Comparison of ENCODE assay signal across 15 mouse cellular contexts in genomic region chr6:139587478-139587877, GRCm38 (mm10). TPM values are rescaled to one million over a fixed set of nuclear protein-coding genes. Genes with fewer than 3 reads are reported as not detected.
DNase-seq lines count a peak whose midpoint lies in the region; ATAC-seq lines count a peak whose summit lies in the region.
"Had no signal": no experiment of that assay in that cellular context is flagged by ENCODE, and none has a peak within 500 bp of the region (broad histone marks: within the 10 kb centered on the region; RNA-seq: fewer than 3 reads in every experiment).

No protein-coding gene starts in this region.

- DNase-seq in kidney, adult 18-20 months: peak; percentile 10
- no peak for DNase-seq in kidney, adult 11 months
- DNase-seq in midbrain, embryonic 14.5 days: peak; percentile 55
- no peak for DNase-seq in midbrain, embryonic 11.5 days (ENCODE audit: low spot score, missing footprints)
- DNase-seq in cerebellum, postnatal 25 days: no peak
- DNase-seq: cerebellum, adult 9-11 months; gastrocnemius, postnatal 14 days; thymus, postnatal 14 days had no signal

- H3K27me3 ChIP-seq in erythroblast, embryonic 14.5 days (ENCODE audit: control insufficient read depth): no peaks in the 10 kb centered on the region
- no peaks in the 10 kb centered on the region for H3K27me3 ChIP-seq in midbrain, embryonic 14.5 days (ENCODE audit: control insufficient read depth, insufficient read depth, low read length)
- no peaks in the 10 kb centered on the region for H3K27me3 ChIP-seq in midbrain, embryonic 11.5 days (ENCODE audit: control insufficient read depth, insufficient read depth, low read length)
- no peaks in the 10 kb centered on the region for H3K27me3 ChIP-seq in stomach, embryonic 14.5 days (ENCODE audit: control insufficient read depth, insufficient read depth, low read length)
- H3K27me3 ChIP-seq: hindbrain, embryonic 15.5 days had no signal

- 65% methylated on average over 12 of the region's 12 CpGs for WGBS in midbrain, embryonic 14.5 days
- WGBS in midbrain, embryonic 11.5 days: 88% methylated on average over 12 of the region's 12 CpGs
- 72% methylated on average over 12 of the region's 12 CpGs for WGBS in stomach, embryonic 14.5 days

- no peak overlapping the region for H3K4me2 ChIP-seq in midbrain, embryonic 14.5 days (ENCODE audit: low read length)
- no peak overlapping the region for H3K4me2 ChIP-seq in midbrain, embryonic 11.5 days
- peak overlapping the region; percentile 23; the same call in 1 of the 2 replicates for H3K4me2 ChIP-seq in stomach, embryonic 14.5 days (replicated peaks; ENCODE audit: low read depth, low read length)
- H3K4me2 ChIP-seq: hindbrain, embryonic 15.5 days; neural tube, embryonic 15.5 days had no signal

- H3K9me3 ChIP-seq in erythroblast, embryonic 14.5 days (ENCODE audit: control insufficient read depth, low read length): no peaks in the 10 kb centered on the region; the same call in 1 of the 2 replicates
- no peaks in the 10 kb centered on the region for H3K9me3 ChIP-seq in midbrain, embryonic 14.5 days (ENCODE audit: control insufficient read depth, low read length)
- H3K9me3 ChIP-seq in midbrain, embryonic 11.5 days (ENCODE audit: control insufficient read depth, low read length): no peaks in the 10 kb centered on the region
- no peaks in the 10 kb centered on the region for H3K9me3 ChIP-seq in stomach, embryonic 14.5 days (ENCODE audit: control insufficient read depth, low read depth, low read length)
- H3K9me3 ChIP-seq: hindbrain, embryonic 15.5 days; neural tube, embryonic 15.5 days had no signal

- H3K9ac ChIP-seq in midbrain, embryonic 14.5 days (replicated peaks; ENCODE audit: low read length): no peak overlapping the region
- H3K9ac ChIP-seq in midbrain, embryonic 11.5 days (ENCODE audit: low read length): no peak overlapping the region
- H3K9ac ChIP-seq in stomach, embryonic 14.5 days (replicated peaks; ENCODE audit: low read depth, low read length): no peak overlapping the region
- H3K9ac ChIP-seq: hindbrain, embryonic 15.5 days; neural tube, embryonic 15.5 days had no signal

- no peaks in the 10 kb centered on the region for H3K36me3 ChIP-seq in erythroblast, embryonic 14.5 days (ENCODE audit: control insufficient read depth)
- no peaks in the 10 kb centered on the region for H3K36me3 ChIP-seq in midbrain, embryonic 14.5 days (ENCODE audit: control insufficient read depth, insufficient read depth, low read length)
- no peaks in the 10 kb centered on the region for H3K36me3 ChIP-seq in midbrain, embryonic 11.5 days (ENCODE audit: control insufficient read depth, insufficient read depth, low read length)
- no peaks in the 10 kb centered on the region for H3K36me3 ChIP-seq in stomach, embryonic 14.5 days (ENCODE audit: control insufficient read depth, insufficient read depth, low read length)
- H3K36me3 ChIP-seq: hindbrain, embryonic 15.5 days; neural tube, embryonic 15.5 days had no signal

- H3K4me1 ChIP-seq in erythroblast, embryonic 14.5 days (ENCODE audit: control insufficient read depth): no peaks in the 10 kb centered on the region
- no peaks in the 10 kb centered on the region for H3K4me1 ChIP-seq in midbrain, embryonic 14.5 days (ENCODE audit: control insufficient read depth, insufficient read depth, low read length)
- H3K4me1 ChIP-seq in midbrain, embryonic 11.5 days (ENCODE audit: control insufficient read depth, insufficient read depth, low read length): no peaks in the 10 kb centered on the region
- no peaks in the 10 kb centered on the region for H3K4me1 ChIP-seq in stomach, embryonic 14.5 days (ENCODE audit: control insufficient read depth, insufficient read depth, low read length)

- no peak overlapping the region for H3K27ac ChIP-seq in midbrain, embryonic 14.5 days (replicated peaks; ENCODE audit: low read depth, low read length)
- no peak overlapping the region for H3K27ac ChIP-seq in midbrain, embryonic 11.5 days (ENCODE audit: low read depth, low read length)
- no peak overlapping the region for H3K27ac ChIP-seq in stomach, embryonic 14.5 days (ENCODE audit: low read length)
- H3K27ac ChIP-seq: hindbrain, embryonic 15.5 days; left cerebral cortex, adult 2 months; neural tube, embryonic 15.5 days had no signal

- peak overlapping the region; percentile 12 for H3K4me3 ChIP-seq in erythroblast, embryonic 14.5 days (replicated peaks)
- no peak overlapping the region for H3K4me3 ChIP-seq in midbrain, embryonic 14.5 days (replicated peaks; ENCODE audit: low read depth, low read length)
- no peak overlapping the region for H3K4me3 ChIP-seq in midbrain, embryonic 11.5 days (ENCODE audit: low read depth, low read length)
- no peak overlapping the region for H3K4me3 ChIP-seq in stomach, embryonic 14.5 days (ENCODE audit: low read depth, low read length)
- H3K4me3 ChIP-seq: hindbrain, embryonic 15.5 days; left cerebral cortex, adult 2 months; neural tube, embryonic 15.5 days had no signal

- ATAC-seq in erythroblast, adult 5-6 weeks (replicated peaks; ENCODE audit: low FRiP score, poor library complexity, severe bottlenecking): no peak
- ATAC-seq in midbrain, embryonic 14.5 days (ENCODE audit: low FRiP score, low TSS enrichment): no peak
- ATAC-seq in midbrain, embryonic 11.5 days (ENCODE audit: low FRiP score): no peak
- ATAC-seq in stomach, embryonic 14.5 days (ENCODE audit: insufficient number of reproducible peaks, insufficient read depth, low FRiP score, low read depth): no peak
- ATAC-seq: forebrain, embryonic 16.5 days had no signal

RNA-seq across cellular contexts. Expression of gene Pik3c2g, which starts 0.5 kb away (rescaled TPM):
- not detected in 2 replicates for polyA plus RNA-seq in erythroblast, embryonic 14.5 days (2012)
- total RNA-seq in erythroblast, adult 5-6 weeks (2015; ENCODE audit: low replicate concordance): not detected in 2 replicates
- total RNA-seq in erythroblast, adult 5-6 weeks (2017; ENCODE audit: low replicate concordance): 0.14 TPM in 1 of 2 replicates, not detected in the other
- polyA plus RNA-seq in midbrain, embryonic 14.5 days (2014; fragmentation: Nextera tagmentation; extraction: Ambion mirVana): 0.26 and 0.57 TPM in 2 replicates
- not detected in 2 replicates for polyA plus RNA-seq in midbrain, embryonic 11.5 days (2014; fragmentation: Nextera tagmentation; extraction: Ambion mirVana)
- polyA plus RNA-seq in stomach, embryonic 14.5 days (2014; fragmentation: Nextera tagmentation; extraction: Ambion mirVana): 1.7 and 3.2 TPM in 2 replicates

Comparison
In these comparisons a context has a peak if more than half of its experiments do, and no peak if none do; other contexts are left out.
1. DNase-seq: peak in kidney, adult 18-20 months (single experiment) and midbrain, embryonic 14.5 days (single experiment); none in kidney, adult 11 months (single experiment), midbrain, embryonic 11.5 days (single experiment) and cerebellum, postnatal 25 days (0 of 2).